Mouse (Mus musculus) kidney, adult 8-10 months (tissue): Measurements from ENCODE around the gene Insig1.

Source experiments
- DNase-seq, 2 experiments: peaks; one replicate each; pipeline ENCODE4 v3.0.0; 2022

Gene Insig1

DNA sequence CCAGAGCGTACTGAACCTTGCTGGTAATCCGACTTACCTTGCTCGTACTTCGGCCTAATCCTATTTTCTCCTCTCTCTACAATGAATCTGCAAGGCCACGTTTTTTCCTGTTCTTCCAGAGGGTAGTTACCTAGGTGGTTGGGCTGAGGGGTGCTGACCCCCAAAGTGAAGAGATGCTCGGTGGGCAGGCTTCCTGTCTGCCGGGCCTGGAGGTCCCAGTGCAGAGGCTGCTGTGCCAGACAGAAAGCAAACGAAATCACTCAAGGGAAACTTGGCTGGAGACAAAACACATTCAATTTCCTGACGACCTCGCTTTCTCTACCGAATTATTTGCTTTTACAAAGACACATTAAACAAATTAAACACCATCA is 52.3 kb downstream of the Insig1 start:
- DNase-seq: no peak

DNA sequence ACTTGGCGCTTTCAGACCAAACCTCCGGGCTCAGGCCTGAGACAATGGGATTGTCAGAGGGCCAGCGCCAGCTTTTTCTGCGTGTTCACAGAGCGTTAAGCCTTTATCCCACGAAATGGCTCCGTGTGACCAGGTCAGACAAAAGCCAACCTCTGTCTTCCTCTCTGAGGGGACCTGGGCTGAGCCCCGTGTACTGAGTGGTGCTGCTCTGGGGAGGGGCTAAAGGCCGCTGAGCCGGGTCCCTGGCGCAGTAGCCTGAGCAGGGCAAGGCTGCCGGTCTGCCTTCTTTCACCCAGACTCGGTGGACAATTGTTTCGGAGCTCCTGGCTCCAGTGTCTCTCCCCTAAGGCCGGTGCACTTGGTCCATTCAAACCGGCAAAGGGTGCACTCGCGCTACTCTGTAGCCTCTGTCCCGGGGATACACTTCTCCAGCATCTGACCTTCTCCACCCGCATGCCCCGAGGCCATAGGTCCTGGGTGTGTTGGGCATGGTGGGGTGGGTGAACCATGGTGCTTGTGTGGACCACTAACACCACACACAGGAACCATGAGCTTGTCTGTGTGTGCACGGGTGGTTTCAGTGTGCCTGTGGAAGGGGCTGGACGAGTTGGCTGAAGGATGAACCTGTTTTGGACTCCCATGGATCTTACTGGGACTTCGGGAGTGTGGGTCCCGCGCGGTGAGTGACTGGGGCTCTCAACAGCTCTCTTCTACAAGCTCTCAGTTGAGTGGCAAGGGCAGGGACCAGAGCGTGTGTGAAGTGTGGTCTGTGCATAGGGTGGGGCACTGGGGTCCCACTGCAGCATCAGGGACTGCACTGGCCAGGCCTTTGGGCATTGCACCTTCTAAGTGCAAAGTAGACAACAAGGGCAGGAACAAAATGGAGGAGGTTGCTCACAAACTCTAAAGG is 53.4 kb downstream of the Insig1 start:
- DNase-seq: no peak
